ENCODE assay signal across 1 mouse cellular context in genomic region chr7:127875627-127876001, GRCm38 (mm10).
TF ChIP-seq lines count a peak whose summit lies in the region.

No protein-coding gene starts in this region.

TF ChIP-seq in myocyte, 11 proteins besides CTCF, POLR2A, EP300 and RAD21 (continued from another document):
- peak; percentile 21 for TF ChIP-seq SRF (IDR thresholded peaks at IDR 0.05; ENCODE audit: control insufficient read depth, insufficient read length, low read depth)
